In genomic region chr1:136739486-136739885, GRCm38 (mm10) we compare ENCODE assay signal across 8 mouse cellular contexts.
DNase-seq lines count a peak whose midpoint lies in the region; ATAC-seq and TF ChIP-seq lines count a peak whose summit lies in the region.

No protein-coding gene starts in this region.

- TF ChIP-seq POLR2A in MEL (IDR thresholded peaks at IDR 0.05; ENCODE audit: control insufficient read depth in 1 of 2, insufficient read depth in 1 of 2, low read depth in 1 of 2, low read length in 2 of 2, poor library complexity in 1 of 2) = no peak

- H3K27me3 ChIP-seq in kidney, embryonic 16.5 days (ENCODE audit: insufficient read depth, low read length) = no peaks in the 10 kb centered on the region
- peaks cover 0 to 1% of the 10 kb centered on the region in 2 experiments; a peak in 3 of 4 replicates for H3K27me3 ChIP-seq in MEL (ENCODE audit: control insufficient read depth in 1 of 2, insufficient read depth in 2 of 2, low read length in 2 of 2)
- no peaks in the 10 kb centered on the region for H3K27me3 ChIP-seq in liver, embryonic 14.5 days (ENCODE audit: control insufficient read depth, insufficient read depth, low read length)
- H3K27me3 ChIP-seq in splenic B cell, adult 2 months (ENCODE audit: control insufficient read depth, insufficient read depth, low read length, poor library complexity, severe bottlenecking) = no peaks in the 10 kb centered on the region

- no peaks in the 10 kb centered on the region for H3K4me1 ChIP-seq in kidney, embryonic 16.5 days (ENCODE audit: insufficient read depth, low read length)
- no peaks in the 10 kb centered on the region for H3K4me1 ChIP-seq in MEL (ENCODE audit: control insufficient read depth in 1 of 2, insufficient read depth in 2 of 2, low read length in 2 of 2)
- H3K4me1 ChIP-seq in liver, embryonic 14.5 days (replicated peaks; ENCODE audit: control insufficient read depth in 2 of 2, insufficient read depth in 2 of 2, low read length in 1 of 2) = no peaks in the 10 kb centered on the region

- peak; percentile 50 for DNase-seq in kidney, adult 18-20 months
- DNase-seq in MEL (ENCODE audit: low read depth, low spot score) = peak; percentile 69
- no peak for DNase-seq in liver, embryonic 14.5 days (ENCODE audit: low read depth in 3 of 3, low spot score in 3 of 3)
- DNase-seq in splenic B cell, adult 2 months (ENCODE audit: low read depth, low spot score) = peak; percentile 61
- DNase-seq in yolk sac, embryonic 10.5 days (ENCODE audit: low spot score) = no peak

- 81% methylated on average over 5 of the region's 5 CpGs for WGBS in kidney, embryonic 16.5 days
- WGBS in liver, embryonic 14.5 days (ENCODE audit: insufficient replicate concordance) = 38% methylated on average over 5 of the region's 5 CpGs

- H3K4me2 ChIP-seq in kidney, embryonic 16.5 days (replicated peaks; ENCODE audit: low read depth, low read length) = no peak overlapping the region
- no peak overlapping the region for H3K4me2 ChIP-seq in liver, embryonic 14.5 days (ENCODE audit: low read depth)

- no peak for TF ChIP-seq EP300 in MEL (IDR thresholded peaks at IDR 0.05; ENCODE audit: low read depth in 1 of 2, low read length in 2 of 2)
- TF ChIP-seq EP300 in liver, embryonic 14.5 days (IDR thresholded peaks at IDR 0.05; ENCODE audit: low read depth) = no peak

- H3K9ac ChIP-seq in kidney, embryonic 16.5 days (replicated peaks; ENCODE audit: low read length) = no peak overlapping the region
- no peak overlapping the region for H3K9ac ChIP-seq in MEL (ENCODE audit: control insufficient read depth, low read depth, low read length, poor library complexity, severe bottlenecking)
- no peak overlapping the region for H3K9ac ChIP-seq in liver, embryonic 14.5 days (replicated peaks)

- H3K27ac ChIP-seq in kidney, embryonic 16.5 days (ENCODE audit: low read length) = no peak overlapping the region
- no peak overlapping the region for H3K27ac ChIP-seq in MEL (ENCODE audit: control insufficient read depth, low read depth, low read length)
- H3K27ac ChIP-seq in liver, embryonic 14.5 days = no peak overlapping the region

- H3K9me3 ChIP-seq in kidney, embryonic 16.5 days (ENCODE audit: low read length) = no peaks in the 10 kb centered on the region
- H3K9me3 ChIP-seq in MEL (replicated peaks; ENCODE audit: insufficient read depth, low read length) = no peaks in the 10 kb centered on the region
- no peaks in the 10 kb centered on the region for H3K9me3 ChIP-seq in liver, embryonic 14.5 days (ENCODE audit: control insufficient read depth, low read length)

- no peak for ATAC-seq in kidney, embryonic 16.5 days (ENCODE audit: low FRiP score, low TSS enrichment)
- peak; percentile 68 for ATAC-seq in common myeloid progenitor, adult 5-6 weeks (replicated peaks; ENCODE audit: low read depth, poor library complexity, severe bottlenecking)
- peak; percentile 41 for ATAC-seq in inflammation-experienced regulatory T-cells, adult 6 months
- ATAC-seq in liver, embryonic 14.5 days (ENCODE audit: insufficient read depth) = no peak

- peak; percentile 70 for TF ChIP-seq RAD21 in MEL (IDR thresholded peaks at IDR 0.05; ENCODE audit: low read depth, low read length)

- H3K4me3 ChIP-seq in kidney, embryonic 16.5 days (ENCODE audit: low read length) = no peak overlapping the region
- no peak overlapping the region for H3K4me3 ChIP-seq in MEL (ENCODE audit: control insufficient read depth in 1 of 2, insufficient read depth in 1 of 2, low read depth in 2 of 2, low read length in 2 of 2)
- no peak overlapping the region for H3K4me3 ChIP-seq in liver, embryonic 14.5 days (ENCODE audit: insufficient read depth in 1 of 2, low read depth in 2 of 2, low read length in 2 of 2)

- H3K36me3 ChIP-seq in kidney, embryonic 16.5 days (ENCODE audit: insufficient read depth, low read length) = no peaks in the 10 kb centered on the region
- H3K36me3 ChIP-seq in MEL (ENCODE audit: control insufficient read depth in 1 of 2, insufficient read depth in 2 of 2, low read length in 2 of 2) = no peaks in the 10 kb centered on the region
- no peaks in the 10 kb centered on the region for H3K36me3 ChIP-seq in liver, embryonic 14.5 days (replicated peaks; ENCODE audit: control insufficient read depth, insufficient read depth, low read depth)
- no peaks in the 10 kb centered on the region for H3K36me3 ChIP-seq in splenic B cell, adult 2 months (ENCODE audit: control insufficient read depth, insufficient read depth, low read length, poor library complexity, severe bottlenecking)

- TF ChIP-seq CTCF in MEL (IDR thresholded peaks at IDR 0.05 in 2 of 3, conservative IDR thresholded peaks at IDR 0.05 in 1 of 3; ENCODE audit: control insufficient read depth in 1 of 3, insufficient read depth in 1 of 3, low read depth in 2 of 3, low read length in 3 of 3, poor library complexity in 1 of 3, severe bottlenecking in 1 of 3) = peak; percentile 65 to 85 (median 76)
- peak; percentile 62 for TF ChIP-seq CTCF in liver, embryonic 14.5 days (IDR thresholded peaks at IDR 0.05; ENCODE audit: low read depth)

- no peaks in the 10 kb centered on the region for H3K79me2 ChIP-seq in MEL (ENCODE audit: control insufficient read depth, insufficient read depth, low read length, poor library complexity)

TF ChIP-seq in MEL, 35 proteins besides CTCF, POLR2A, EP300 and RAD21:
- no peak for TF ChIP-seq E2F4 (IDR thresholded peaks at IDR 0.05; ENCODE audit: borderline replicate concordance, low read depth, low read length)
- TF ChIP-seq SMC3 (IDR thresholded peaks at IDR 0.05; ENCODE audit: low read depth, low read length) = peak; percentile 80
- no peak for TF ChIP-seq TBP (IDR thresholded peaks at IDR 0.05; ENCODE audit: low read depth, low read length)
- TF ChIP-seq KAT2A (conservative IDR thresholded peaks at IDR 0.05; ENCODE audit: low read depth, low read length) = no peak
- no peak for TF ChIP-seq JUND (IDR thresholded peaks at IDR 0.05; ENCODE audit: low read depth, low read length)
- TF ChIP-seq ZC3H11A (IDR thresholded peaks at IDR 0.05; ENCODE audit: low read depth, low read length) = peak; percentile 74
- peak; percentile 45; the same call in 1 of the 2 replicates for TF ChIP-seq RCOR1 (IDR thresholded peaks at IDR 0.05; ENCODE audit: low read depth, low read length)

Comparison
In these comparisons a context has a peak if more than half of its experiments do, and no peak if none do; other contexts are left out.
1. DNase-seq: peak in kidney, adult 18-20 months (single experiment), MEL (single experiment) and splenic B cell, adult 2 months (single experiment); none in liver, embryonic 14.5 days (0 of 3) and yolk sac, embryonic 10.5 days (single experiment).
2. ATAC-seq: peak in common myeloid progenitor, adult 5-6 weeks (single experiment) and inflammation-experienced regulatory T-cells, adult 6 months (single experiment); none in kidney, embryonic 16.5 days (single experiment) and liver, embryonic 14.5 days (single experiment).